Mouse (Mus musculus): ENCODE measurements around the gene Tbc1d14.

- TF ChIP-seq CTCF (IDR thresholded peaks at IDR 0.05; ENCODE audit: low read depth, low read length) (peak; percentile 67), GATA1 (IDR thresholded peaks at IDR 0.05; ENCODE audit: borderline replicate concordance, low read length) (no peak), POLR2AphosphoS5 (IDR thresholded peaks at IDR 0.05; ENCODE audit: insufficient replicate concordance, low read depth, low read length) (no peak)
Measured at GRCm38 (mm10) chr5:36474283-36474682, 118.8 kb downstream of the Tbc1d14 start.

Measured in G1E (cell line).